Mouse (Mus musculus): ENCODE data around the gene Olfr803.

Olfr803 gene

GRCm38 (mm10) chr10:129694186-129694585 lies at the start of gene Olfr803:
Olfr803 (minus strand) TSS chr10:129694286.
- DNase-seq: no peak

- no peak for DNase-seq
These were observed 47.7 kb upstream of the Olfr803 start, which contains the start of gene Olfr806 for GRCm38 (mm10) chr10:129741821-129742220. Olfr806 (minus strand) TSS chr10:129741921.

GRCm38 (mm10) chr10:129729275-129729674 lies 35.2 kb upstream of the Olfr803 start, which contains the start of gene Olfr805:
Olfr805 (minus strand) TSS chr10:129729375.
- DNase-seq: no peak

- DNase-seq: no peak
These were observed 8.8 kb upstream of the Olfr803 start, which contains the start of gene Olfr804 for GRCm38 (mm10) chr10:129702910-129703309. Olfr804 (plus strand) TSS chr10:129703210.

GRCm38 (mm10) chr10:129688069-129688468 lies 6.0 kb downstream of the Olfr803 start, which contains the start of gene Olfr802:
Olfr802 (minus strand) TSS chr10:129688169.
- no peak for DNase-seq

GRCm38 (mm10) chr10:129673765-129674164 lies 20.3 kb downstream of the Olfr803 start, which contains the start of gene Olfr801:
Olfr801 (minus strand) TSS chr10:129673865.
- DNase-seq: no peak

GRCm38 (mm10) chr10:129657394-129657793 lies 36.7 kb downstream of the Olfr803 start, which contains the start of gene Olfr800:
Olfr800 (plus strand) TSS chr10:129657694.
- DNase-seq: no peak

GRCm38 (mm10) chr10:129651763-129652162 lies 42.3 kb downstream of the Olfr803 start:
- no peak for DNase-seq
